Mouse (Mus musculus): Measurements from ENCODE around the gene Wfdc13.

GRCm38 (mm10) chr2:164731719-164732118 lies 46.8 kb downstream of the Wfdc13 start:
- TF ChIP-seq CTCF (IDR thresholded peaks at IDR 0.05) = no peak
- TF ChIP-seq EP300 (IDR thresholded peaks at IDR 0.05) = no peak

Data from lung, postnatal 0 days (tissue).